Mouse (Mus musculus): ENCODE data around the gene Hrc. TPM values are rescaled to one million over a fixed set of nuclear protein-coding genes. Genes with fewer than 3 reads are reported as not detected.
A peak's percentile ranks its signal among the peaks of the same experiment; 100 is the strongest.

Hrc gene
- polyA plus RNA-seq, 1 experiment = 173 TPM

DNA sequence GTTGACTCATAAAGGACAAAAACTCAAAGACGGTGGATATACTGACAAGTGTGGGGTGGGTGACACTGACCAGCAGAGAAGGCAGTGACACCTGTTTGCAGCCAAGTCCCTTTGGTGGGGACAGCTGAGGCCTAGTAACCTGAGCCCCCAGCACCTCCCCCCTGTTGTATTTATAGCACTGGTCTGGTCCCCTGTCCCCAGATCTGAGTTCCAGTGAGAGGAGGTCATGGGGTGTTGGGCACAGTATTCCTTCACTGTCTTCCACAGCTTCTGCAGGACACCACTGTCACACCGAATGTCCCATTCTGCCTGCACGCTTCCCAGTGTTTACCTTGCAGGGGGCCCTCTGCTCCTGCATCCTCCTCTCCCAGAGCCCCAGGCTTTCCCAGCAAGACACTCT is 485 bp upstream of the Hrc start:
- H3K27me3 ChIP-seq (ENCODE audit: control insufficient read depth, insufficient read depth, insufficient read length) = no peaks in the 10 kb centered on the region
- H3ac ChIP-seq (ENCODE audit: control insufficient read depth, insufficient read length) = no peak overlapping the region
- H3K36me3 ChIP-seq (ENCODE audit: control insufficient read depth, insufficient read depth) = no peaks in the 10 kb centered on the region
- H3K4me3 ChIP-seq = peak overlapping the region; percentile 65
- H3K4me2 ChIP-seq (ENCODE audit: low read depth) = peak overlapping the region; percentile 89
- TF ChIP-seq E2F4 (IDR thresholded peaks at IDR 0.05; ENCODE audit: insufficient read depth) (no peak), REST (IDR thresholded peaks at IDR 0.05; ENCODE audit: insufficient read depth, insufficient read length) (no peak), TCF3 (IDR thresholded peaks at IDR 0.05; ENCODE audit: insufficient read length, low read depth) (peak; percentile 75), MYOG (IDR thresholded peaks at IDR 0.05; ENCODE audit: control insufficient read depth in 1 of 3, insufficient read depth in 1 of 3, insufficient read length in 2 of 3, low read depth in 2 of 3) (peak; percentile 92 to 99 (median 95)), USF1 (IDR thresholded peaks at IDR 0.05; ENCODE audit: low read depth) (no peak), TCF12 (IDR thresholded peaks at IDR 0.05; ENCODE audit: insufficient read depth, poor library complexity, severe bottlenecking) (peak; percentile 88), MYOD1 (IDR thresholded peaks at IDR 0.05; ENCODE audit: control insufficient read depth in 1 of 3, insufficient read length in 2 of 3, low read depth in 2 of 3) (peak; percentile 84 to 98 (median 94)), POLR2A (IDR thresholded peaks at IDR 0.05; ENCODE audit: insufficient read length, low read depth) (peak; percentile 56), CEBPB (IDR thresholded peaks at IDR 0.05; ENCODE audit: insufficient read depth, poor library complexity, severe bottlenecking) (no peak), MAX (IDR thresholded peaks at IDR 0.05; ENCODE audit: low read depth) (no peak), SRF (IDR thresholded peaks at IDR 0.05; ENCODE audit: control insufficient read depth, insufficient read length, low read depth) (no peak), POLR2AphosphoS2 (IDR thresholded peaks at IDR 0.05; ENCODE audit: insufficient read length, low read depth) (peak; percentile 30)
- H3K79me2 ChIP-seq (ENCODE audit: control insufficient read depth, insufficient read depth) = no peaks in the 10 kb centered on the region

DNA sequence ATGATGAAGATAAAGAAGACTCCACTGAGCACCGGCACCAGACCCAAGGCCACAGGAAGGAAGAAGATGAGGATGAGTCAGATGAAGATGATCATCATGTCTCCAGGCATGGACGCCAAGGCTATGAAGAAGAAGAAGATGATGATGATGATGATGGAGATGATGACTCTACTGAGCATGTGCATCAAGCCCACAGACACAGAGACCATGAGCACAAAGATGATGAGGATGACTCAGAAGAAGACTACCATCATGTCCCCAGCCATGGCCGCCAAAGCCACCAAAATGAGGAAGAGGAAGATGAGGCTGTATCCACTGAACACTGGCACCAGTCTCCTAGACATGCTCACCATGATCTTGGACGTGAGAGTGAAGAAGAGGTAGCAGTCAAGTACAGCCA is 1.2 kb downstream of the Hrc start:
- Histone ChIP-seq H3K27me3 (ENCODE audit: control insufficient read depth, insufficient read depth, insufficient read length) (no peaks in the 10 kb centered on the region), H3K4me3 (peak overlapping the region; percentile 36), H3K79me2 (ENCODE audit: control insufficient read depth, insufficient read depth) (no peaks in the 10 kb centered on the region), H3K4me2 (ENCODE audit: low read depth) (peak overlapping the region; percentile 100), H3K36me3 (ENCODE audit: control insufficient read depth, insufficient read depth) (no peaks in the 10 kb centered on the region), H3ac (ENCODE audit: control insufficient read depth, insufficient read length) (no peak overlapping the region)
- no peak for TF ChIP-seq REST (IDR thresholded peaks at IDR 0.05; ENCODE audit: insufficient read depth, insufficient read length)
- TF ChIP-seq MYOD1 (IDR thresholded peaks at IDR 0.05; ENCODE audit: control insufficient read depth in 1 of 3, insufficient read length in 2 of 3, low read depth in 2 of 3) = no peak
- no peak for TF ChIP-seq MYOG (IDR thresholded peaks at IDR 0.05; ENCODE audit: control insufficient read depth in 1 of 3, insufficient read depth in 1 of 3, insufficient read length in 2 of 3, low read depth in 2 of 3)
- TF ChIP-seq TCF3 (IDR thresholded peaks at IDR 0.05; ENCODE audit: insufficient read length, low read depth) = no peak
- no peak for TF ChIP-seq POLR2A (IDR thresholded peaks at IDR 0.05; ENCODE audit: insufficient read length, low read depth)
- TF ChIP-seq E2F4 (IDR thresholded peaks at IDR 0.05; ENCODE audit: insufficient read depth) = no peak
- TF ChIP-seq CEBPB (IDR thresholded peaks at IDR 0.05; ENCODE audit: insufficient read depth, poor library complexity, severe bottlenecking) = no peak
- no peak for TF ChIP-seq POLR2AphosphoS2 (IDR thresholded peaks at IDR 0.05; ENCODE audit: insufficient read length, low read depth)
- no peak for TF ChIP-seq TCF12 (IDR thresholded peaks at IDR 0.05; ENCODE audit: insufficient read depth, poor library complexity, severe bottlenecking)
- TF ChIP-seq MAX (IDR thresholded peaks at IDR 0.05; ENCODE audit: low read depth) = no peak
- no peak for TF ChIP-seq USF1 (IDR thresholded peaks at IDR 0.05; ENCODE audit: low read depth)
- no peak for TF ChIP-seq SRF (IDR thresholded peaks at IDR 0.05; ENCODE audit: control insufficient read depth, insufficient read length, low read depth)

DNA sequence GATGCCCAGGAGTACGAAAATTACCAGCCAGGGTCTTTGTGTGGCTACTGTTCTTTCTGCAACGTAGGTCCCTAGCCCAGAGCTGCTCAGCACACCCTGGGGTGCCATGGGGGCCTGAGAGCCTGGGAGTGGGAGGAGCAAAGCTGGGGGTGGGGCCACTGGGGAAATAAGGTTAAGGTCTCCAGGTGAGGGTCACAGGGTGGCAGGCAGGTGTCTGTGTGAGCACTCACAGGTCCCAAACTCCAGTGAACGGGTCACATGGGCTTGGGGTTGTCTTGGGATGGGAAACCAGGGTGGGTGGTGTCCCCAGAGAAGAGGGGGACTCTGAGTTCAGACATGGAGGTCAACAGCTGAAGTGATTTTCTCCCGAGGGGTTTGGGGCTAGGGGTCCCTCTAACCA is 2.4 kb downstream of the Hrc start:
- no peaks in the 10 kb centered on the region for H3K27me3 ChIP-seq (ENCODE audit: control insufficient read depth, insufficient read depth, insufficient read length)
- no peaks in the 10 kb centered on the region for H3K79me2 ChIP-seq (ENCODE audit: control insufficient read depth, insufficient read depth)
- peak overlapping the region; percentile 36 for H3K4me3 ChIP-seq
- no peak overlapping the region for H3ac ChIP-seq (ENCODE audit: control insufficient read depth, insufficient read length)
- H3K4me2 ChIP-seq (ENCODE audit: low read depth) = peak overlapping the region; percentile 100
- H3K36me3 ChIP-seq (ENCODE audit: control insufficient read depth, insufficient read depth) = no peaks in the 10 kb centered on the region
- no peak for TF ChIP-seq E2F4 (IDR thresholded peaks at IDR 0.05; ENCODE audit: insufficient read depth)
- no peak for TF ChIP-seq MYOD1 (IDR thresholded peaks at IDR 0.05; ENCODE audit: control insufficient read depth in 1 of 3, insufficient read length in 2 of 3, low read depth in 2 of 3)

DNA sequence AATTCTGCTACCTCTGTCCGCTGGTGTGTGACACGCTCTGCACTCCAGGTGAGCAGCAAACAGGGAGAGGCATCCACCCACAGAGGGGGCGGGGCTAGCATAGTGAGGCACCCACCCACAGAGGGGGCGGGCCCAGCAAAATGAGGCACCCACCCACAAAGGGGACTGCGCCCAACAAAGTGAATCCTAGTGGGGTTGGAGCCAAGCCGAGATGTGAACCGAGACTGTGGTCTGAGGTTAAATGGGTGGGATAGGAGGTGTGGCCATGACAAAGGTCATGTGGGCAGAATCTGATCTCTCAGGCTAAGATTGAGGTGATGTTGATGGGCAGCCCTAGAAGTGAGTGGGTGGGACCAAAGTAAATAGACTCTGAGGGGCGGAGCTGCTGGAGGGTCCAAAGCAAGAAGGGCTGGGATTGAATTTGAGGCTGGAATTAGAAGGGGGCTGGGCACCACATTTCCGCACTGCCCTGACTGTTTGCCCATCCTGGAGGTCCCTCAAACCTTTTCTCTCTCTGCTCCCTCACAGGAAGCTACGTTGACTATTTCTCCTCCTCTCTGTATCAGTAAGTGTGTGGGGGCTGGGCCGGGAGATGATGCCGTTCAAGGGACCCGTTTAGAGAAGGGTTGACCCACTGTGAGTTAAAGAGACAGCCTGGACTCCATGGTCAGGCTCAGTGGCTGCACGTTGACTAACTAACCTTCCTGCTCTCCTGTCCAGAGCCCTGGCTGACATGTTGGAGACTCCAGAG is 3.2 kb downstream of the Hrc start:
- Histone ChIP-seq H3K36me3 (ENCODE audit: control insufficient read depth, insufficient read depth) (no peaks in the 10 kb centered on the region), H3K27me3 (ENCODE audit: control insufficient read depth, insufficient read depth, insufficient read length) (no peaks in the 10 kb centered on the region), H3ac (ENCODE audit: control insufficient read depth, insufficient read length) (peak overlapping the region; percentile 3), H3K79me2 (ENCODE audit: control insufficient read depth, insufficient read depth) (no peaks in the 10 kb centered on the region), H3K4me3 (peak overlapping the region; percentile 36), H3K4me2 (ENCODE audit: low read depth) (peak overlapping the region; percentile 100)
- TF ChIP-seq MAX (IDR thresholded peaks at IDR 0.05; ENCODE audit: low read depth) (no peak), MYOD1 (IDR thresholded peaks at IDR 0.05; ENCODE audit: control insufficient read depth in 1 of 3, insufficient read length in 2 of 3, low read depth in 2 of 3) (no peak), POLR2AphosphoS2 (IDR thresholded peaks at IDR 0.05; ENCODE audit: insufficient read length, low read depth) (peak; percentile 40), TCF3 (IDR thresholded peaks at IDR 0.05; ENCODE audit: insufficient read length, low read depth) (no peak), USF1 (IDR thresholded peaks at IDR 0.05; ENCODE audit: low read depth) (peak; percentile 53), MYOG (IDR thresholded peaks at IDR 0.05; ENCODE audit: control insufficient read depth in 1 of 3, insufficient read depth in 1 of 3, insufficient read length in 2 of 3, low read depth in 2 of 3) (no peak), SRF (IDR thresholded peaks at IDR 0.05; ENCODE audit: control insufficient read depth, insufficient read length, low read depth) (no peak), CEBPB (IDR thresholded peaks at IDR 0.05; ENCODE audit: insufficient read depth, poor library complexity, severe bottlenecking) (no peak), E2F4 (IDR thresholded peaks at IDR 0.05; ENCODE audit: insufficient read depth) (no peak), TCF12 (IDR thresholded peaks at IDR 0.05; ENCODE audit: insufficient read depth, poor library complexity, severe bottlenecking) (no peak), POLR2A (IDR thresholded peaks at IDR 0.05; ENCODE audit: insufficient read length, low read depth) (peak; percentile 44), REST (IDR thresholded peaks at IDR 0.05; ENCODE audit: insufficient read depth, insufficient read length) (no peak)

Measured in myocyte (in vitro differentiated cells).